Mouse (Mus musculus) cortical plate, adult 2 months (tissue): ENCODE measurements around the gene Il2rb.

Source experiments
- CTCF ChIP-seq: fragments of 200-500 bp; IDR thresholded peaks from 2 replicates; pipeline ENCODE4 v1.5.1; 2011; ENCODE audit warnings: mild to moderate bottlenecking, control low read depth, low read length; ENCODE audit not compliant: insufficient read depth; ENCODE audit errors: extremely low read depth
- POLR2A ChIP-seq: fragments of 200-500 bp; IDR thresholded peaks from 2 replicates; pipeline ENCODE4 v1.6.1; 2011; ENCODE audit warnings: mild to moderate bottlenecking, low read length, control low read depth; ENCODE audit not compliant: insufficient read depth; ENCODE audit errors: extremely low read depth

DNA sequence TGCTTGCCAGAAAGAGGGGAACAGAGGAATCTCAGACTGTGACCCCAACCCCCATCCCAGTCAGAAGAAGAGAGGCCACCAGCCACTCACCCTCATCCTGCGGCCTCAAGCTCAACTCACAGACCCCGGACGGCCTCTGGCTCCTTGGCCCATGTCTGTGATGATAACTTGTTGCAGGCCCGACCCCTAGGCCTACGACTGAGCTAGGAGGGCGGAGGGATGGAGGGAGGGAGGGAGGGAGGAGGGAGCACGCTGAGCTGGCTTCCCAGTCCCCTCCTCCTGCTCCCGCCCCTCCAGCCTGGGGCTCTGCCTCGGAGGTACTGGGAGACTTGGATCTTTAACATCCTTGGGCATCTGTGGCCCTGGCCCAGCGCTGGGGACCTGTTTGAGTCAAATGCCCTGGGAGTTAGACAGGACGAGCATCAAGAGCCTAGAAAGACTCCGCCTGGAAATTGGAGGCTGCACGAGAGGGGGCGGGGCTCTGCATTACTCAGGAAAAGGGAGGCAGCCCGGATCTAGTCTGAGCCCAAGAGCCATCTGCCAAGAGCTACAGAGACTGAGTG lies 34.4 kb upstream of the Il2rb start:
- TF ChIP-seq CTCF: no peak
- no peak for TF ChIP-seq POLR2A
